Mouse (Mus musculus) cerebral cortex, adult 2 months (tissue): ENCODE data around the gene Gm10518.

Source experiments
- WGBS: fragments of 180-500 bp; shearing (Covaris S2); methylation state at CpG from one replicate; pipeline ENCODE4 v1.1.7; 2018; 5-methylcytosine and 5-hydroxymethylcytosine counted together

The Gm10518 gene

DNA sequence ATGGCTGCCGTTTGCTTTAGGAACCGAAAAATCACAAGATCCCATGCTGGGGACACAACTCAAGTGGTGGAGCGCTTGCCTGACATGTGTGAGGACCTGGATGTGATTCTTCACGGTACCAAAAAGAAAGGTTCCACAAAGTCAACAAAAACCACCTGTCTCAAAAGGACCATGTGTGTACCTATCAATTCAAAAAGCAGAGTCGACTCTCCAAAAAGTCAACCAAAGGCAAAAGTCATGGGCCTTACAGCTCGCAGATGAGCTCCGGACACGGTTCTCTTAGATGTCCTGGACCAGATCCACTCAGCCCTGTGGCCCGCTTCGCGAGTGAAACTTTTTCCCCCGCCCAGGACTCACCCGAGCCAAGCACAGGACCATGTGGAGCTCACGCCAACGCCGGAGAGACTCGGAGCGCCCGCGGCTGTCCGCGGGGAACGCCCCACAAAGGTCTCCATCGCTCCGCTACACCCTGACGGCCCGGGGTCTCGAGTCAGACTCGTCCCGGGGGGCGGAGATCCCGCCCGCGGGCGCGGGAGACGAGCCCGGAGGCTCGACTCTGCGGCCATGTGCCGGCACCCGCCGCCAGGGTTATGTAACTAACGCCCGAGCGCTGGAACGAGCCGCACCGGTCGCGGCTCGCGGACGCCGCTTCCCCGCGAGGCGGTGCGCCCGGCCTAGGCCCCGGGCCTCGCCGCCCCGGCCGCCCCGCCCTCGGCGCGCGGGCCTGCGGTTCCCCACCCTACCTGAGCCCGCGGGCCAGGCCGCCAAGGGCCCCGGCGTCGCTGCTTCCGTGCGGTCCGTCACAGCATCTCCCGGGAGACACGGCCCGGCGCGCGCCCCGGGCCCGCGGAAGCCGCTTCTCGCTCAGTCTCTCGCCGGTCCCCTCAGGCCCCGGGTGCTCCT is at the start of gene Gm10518:
Gm10518 (plus strand) TSS at position 767 of the 903 bp plus-strand sequence.
- under 1% methylated on average over 94 of the region's 94 CpGs for WGBS

DNA sequence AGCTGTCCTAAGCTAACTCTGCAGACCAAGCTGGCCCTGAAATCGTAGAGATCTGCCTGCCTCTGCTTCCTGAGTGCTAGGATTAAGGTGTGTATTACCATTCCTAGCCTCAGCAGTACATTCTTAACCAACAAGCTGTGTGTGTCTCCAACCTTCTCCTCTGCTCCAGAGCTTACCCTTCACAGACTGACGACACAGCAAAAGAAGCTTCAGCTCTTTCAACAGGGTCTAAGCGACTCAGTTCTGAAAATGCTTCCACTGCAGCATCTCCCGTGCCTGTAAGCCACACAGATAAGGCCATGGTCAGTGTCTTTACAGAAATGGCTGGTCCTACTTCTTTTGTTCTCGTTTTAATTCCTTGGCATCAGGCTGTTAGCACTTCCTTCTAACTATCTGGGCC is 43.1 kb upstream of the Gm10518 start:
- WGBS: 93% methylated on average over 5 of the region's 5 CpGs

- WGBS: 90% methylated on average over 4 of the region's 4 CpGs
Measured at GRCm38 (mm10) chr1:179760553-179760952, 42.6 kb upstream of the Gm10518 start.

DNA sequence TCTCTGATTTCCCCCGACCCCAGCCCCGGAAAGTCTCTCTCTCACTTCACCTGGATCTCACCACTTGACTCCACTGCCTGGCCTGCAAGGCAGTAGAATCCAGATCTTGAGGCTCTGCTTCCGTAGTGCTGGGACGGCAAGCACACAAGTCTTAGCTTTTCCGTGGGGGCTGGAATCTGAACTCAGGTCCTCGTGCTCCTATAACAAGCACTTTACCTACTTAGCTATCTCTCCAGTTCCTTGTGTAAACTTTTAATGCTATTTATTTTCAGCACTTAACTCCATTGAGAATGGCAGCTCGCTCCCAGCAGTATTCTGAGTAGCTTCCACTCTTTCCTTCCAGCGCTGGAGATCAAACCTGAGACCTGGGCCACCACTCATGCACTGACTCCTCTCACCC is 26.3 kb upstream of the Gm10518 start:
- WGBS: 95% methylated on average over 8 of the region's 8 CpGs

- WGBS: 84% methylated on average over 4 of the region's 4 CpGs
Measured at GRCm38 (mm10) chr1:179784098-179784497, 19.1 kb upstream of the Gm10518 start.

GRCm38 (mm10) chr1:179785502-179785901 is 17.7 kb upstream of the Gm10518 start:
- 84% methylated on average over 5 of the region's 5 CpGs for WGBS

GRCm38 (mm10) chr1:179787281-179787680 is 15.9 kb upstream of the Gm10518 start:
- WGBS: 86% methylated on average over 4 of the region's 4 CpGs

DNA sequence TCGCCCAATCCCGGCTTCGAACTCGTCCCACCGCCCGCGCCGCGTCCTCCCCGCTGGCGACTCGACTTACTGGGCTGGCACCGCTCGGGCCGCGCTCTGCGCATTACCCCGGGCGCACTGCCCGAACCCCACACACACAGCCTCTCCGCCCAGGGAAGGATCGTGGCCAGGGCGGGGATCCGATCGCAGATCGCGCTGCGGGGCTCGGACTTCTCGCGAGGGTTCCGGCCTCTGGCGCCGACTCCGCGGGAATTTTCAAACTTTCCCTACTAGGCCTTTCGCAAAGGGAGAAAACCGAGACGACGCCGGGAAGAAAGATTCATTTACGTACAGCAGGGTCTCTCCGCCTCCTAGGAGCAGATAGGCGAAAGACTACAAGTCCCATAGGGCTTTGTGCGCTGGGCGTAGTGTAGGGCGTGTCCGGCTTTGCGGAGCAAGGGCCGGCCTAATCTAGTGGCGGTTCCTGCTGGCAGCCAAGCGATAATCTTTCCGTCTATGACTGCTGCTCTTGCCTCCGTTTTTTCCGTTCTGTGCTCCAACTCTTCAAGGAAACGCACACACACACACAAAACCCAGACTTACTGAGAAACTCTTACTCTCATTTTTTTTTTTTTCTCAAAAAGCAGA is 450 bp downstream of the Gm10518 start, which contains the start of gene Ahctf1:
Ahctf1 (minus strand) TSS at position 168 of the 627 bp plus-strand sequence.
- WGBS: under 1% methylated on average over 56 of the region's 56 CpGs

GRCm38 (mm10) chr1:179804140-179804881 is 1.1 kb downstream of the Gm10518 start:
- WGBS: 41% methylated on average over 11 of the region's 11 CpGs

- 90% methylated on average over 5 of the region's 5 CpGs for WGBS
Measured at GRCm38 (mm10) chr1:179805751-179806150, 2.6 kb downstream of the Gm10518 start.

DNA sequence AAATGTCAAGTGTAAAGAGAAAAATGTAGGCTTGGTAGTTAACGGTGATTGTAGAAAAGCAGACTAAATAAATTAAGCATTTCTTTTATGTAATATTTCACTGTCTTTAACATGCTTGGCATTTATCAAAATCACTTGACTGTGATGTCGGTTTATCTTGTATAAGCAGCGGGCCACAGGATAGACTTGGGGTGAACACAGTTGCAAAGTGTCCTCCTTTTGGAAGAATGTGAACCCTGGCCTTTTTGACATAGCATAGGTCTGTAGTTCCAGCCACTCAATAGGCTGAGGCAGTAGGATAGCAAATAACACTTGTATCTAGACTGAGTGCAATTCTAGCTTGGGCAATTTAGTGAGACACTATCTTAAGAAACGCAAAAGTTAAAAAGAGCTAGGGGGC is 4.3 kb downstream of the Gm10518 start:
- WGBS: 68% methylated on average over 4 of the region's 4 CpGs

- WGBS: 89% methylated on average over 3 of the region's 3 CpGs
Measured at GRCm38 (mm10) chr1:179808300-179808699, 5.1 kb downstream of the Gm10518 start.

DNA sequence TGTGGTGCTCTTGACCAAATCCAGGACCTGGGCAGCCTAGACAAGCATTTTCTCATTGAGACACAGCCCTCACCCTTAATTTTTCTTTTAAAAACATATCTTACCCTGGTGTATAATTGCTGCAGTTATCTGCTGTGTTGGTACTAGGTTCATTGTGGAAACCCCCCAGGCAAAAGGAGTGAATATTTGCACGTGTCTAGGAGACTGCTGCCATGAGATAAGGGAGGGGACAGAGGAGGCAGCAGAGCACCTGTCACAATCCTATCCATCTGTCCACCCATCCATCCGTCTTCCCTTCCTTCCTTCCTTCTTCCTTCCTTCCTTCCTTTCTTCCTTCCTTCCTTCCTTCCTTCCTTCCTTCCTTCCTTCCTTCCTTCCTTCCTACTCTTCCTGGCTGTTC is 10.2 kb downstream of the Gm10518 start:
- WGBS: 71% methylated on average over 2 of the region's 2 CpGs

DNA sequence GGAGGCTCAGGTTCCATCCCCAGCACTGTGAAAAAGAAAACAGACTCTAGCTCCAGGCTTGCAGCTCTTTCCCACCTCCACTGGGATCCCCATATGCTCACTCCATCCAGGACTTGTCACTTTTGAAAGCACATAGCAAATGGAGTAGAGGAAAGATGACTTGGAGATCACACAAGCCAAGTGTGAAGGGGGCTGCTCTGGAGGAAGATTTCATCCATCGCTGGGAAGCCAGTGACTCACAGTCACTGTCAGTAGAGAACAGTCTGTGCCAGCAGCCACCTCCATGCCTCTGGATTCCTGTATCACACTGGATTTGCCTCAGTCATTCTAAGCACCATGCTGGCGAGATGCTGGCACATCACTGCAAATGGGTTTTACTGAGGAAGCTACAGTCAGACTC is 11.4 kb downstream of the Gm10518 start:
- 58% methylated on average over 2 of the region's 2 CpGs for WGBS

DNA sequence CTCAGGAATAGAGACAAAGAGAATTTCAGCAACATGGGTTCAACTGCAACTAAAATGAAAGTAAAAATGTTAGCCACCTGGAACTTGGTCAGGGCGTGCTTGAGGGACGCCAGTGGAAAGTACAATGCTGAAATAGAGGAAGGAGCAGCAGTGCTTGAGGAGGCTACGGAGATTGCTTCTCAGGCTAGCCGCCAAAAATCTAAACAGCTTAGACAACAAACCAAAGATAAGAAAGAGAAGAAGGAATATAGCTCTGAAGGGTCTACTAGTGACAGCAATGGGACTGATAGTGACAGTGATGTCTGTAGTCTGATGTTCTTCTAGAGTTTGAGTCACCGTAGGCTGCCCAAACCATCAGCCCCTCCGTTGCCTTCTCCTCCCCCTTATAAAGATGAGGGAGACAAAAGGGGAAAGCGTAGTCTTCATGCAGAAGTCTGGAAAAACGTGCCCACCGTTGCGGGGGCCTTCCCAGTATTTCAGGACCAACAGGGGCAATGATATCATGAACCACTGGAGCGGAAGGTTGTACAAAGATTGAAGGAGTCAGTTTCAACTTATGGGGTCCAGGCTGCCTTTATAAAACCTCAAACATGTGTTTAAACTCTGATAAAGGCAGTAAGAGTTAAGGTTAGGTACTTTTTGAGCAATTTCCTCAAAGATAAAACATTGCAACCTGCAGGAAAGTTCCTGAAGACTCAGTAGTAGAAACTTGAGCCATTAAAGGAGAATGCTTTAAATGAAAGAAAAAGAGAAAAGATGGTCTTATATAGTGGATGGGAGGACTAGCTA is 15.5 kb downstream of the Gm10518 start:
- 91% methylated on average over 11 of the region's 11 CpGs for WGBS

GRCm38 (mm10) chr1:179824549-179824948 is 21.4 kb downstream of the Gm10518 start:
- WGBS: 81% methylated on average over 5 of the region's 5 CpGs

- 96% methylated on average over 5 of the region's 5 CpGs for WGBS
Measured at GRCm38 (mm10) chr1:179828051-179828450, 24.9 kb downstream of the Gm10518 start.

- 58% methylated on average over 4 of the region's 4 CpGs for WGBS
Measured at GRCm38 (mm10) chr1:179828900-179829299, 25.7 kb downstream of the Gm10518 start.

DNA sequence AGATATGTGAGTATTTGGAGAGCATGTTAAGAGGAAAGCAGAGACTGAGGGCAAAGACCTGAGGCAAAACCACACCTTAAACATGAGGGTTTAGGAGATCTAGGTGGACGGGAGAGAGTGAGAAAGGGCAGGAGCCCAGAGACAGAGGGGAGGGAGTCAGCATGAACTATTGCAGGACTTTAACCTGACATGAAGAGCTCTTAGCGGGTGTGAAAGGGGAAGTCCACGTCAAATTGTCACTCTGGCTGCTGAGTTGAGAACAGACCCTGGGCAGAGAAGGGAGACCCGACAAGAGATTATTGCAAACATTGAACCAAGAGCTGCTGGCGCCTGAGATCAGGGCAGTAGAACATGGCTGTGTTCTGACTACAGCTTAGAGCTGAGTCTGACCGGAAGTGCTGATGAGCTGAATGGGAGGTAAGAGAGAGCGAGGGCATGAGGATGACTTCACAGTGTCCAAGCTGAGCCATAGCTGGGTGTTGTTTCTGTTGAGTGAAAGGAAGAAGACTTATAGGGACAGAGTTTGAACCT is 29.6 kb downstream of the Gm10518 start:
- whole genome bisulfite sequencing: 84% methylated on average over 7 of the region's 7 CpGs

- 97% methylated on average over 1 of the region's 1 CpGs for WGBS
Measured at GRCm38 (mm10) chr1:179833596-179833995, 30.4 kb downstream of the Gm10518 start.

DNA sequence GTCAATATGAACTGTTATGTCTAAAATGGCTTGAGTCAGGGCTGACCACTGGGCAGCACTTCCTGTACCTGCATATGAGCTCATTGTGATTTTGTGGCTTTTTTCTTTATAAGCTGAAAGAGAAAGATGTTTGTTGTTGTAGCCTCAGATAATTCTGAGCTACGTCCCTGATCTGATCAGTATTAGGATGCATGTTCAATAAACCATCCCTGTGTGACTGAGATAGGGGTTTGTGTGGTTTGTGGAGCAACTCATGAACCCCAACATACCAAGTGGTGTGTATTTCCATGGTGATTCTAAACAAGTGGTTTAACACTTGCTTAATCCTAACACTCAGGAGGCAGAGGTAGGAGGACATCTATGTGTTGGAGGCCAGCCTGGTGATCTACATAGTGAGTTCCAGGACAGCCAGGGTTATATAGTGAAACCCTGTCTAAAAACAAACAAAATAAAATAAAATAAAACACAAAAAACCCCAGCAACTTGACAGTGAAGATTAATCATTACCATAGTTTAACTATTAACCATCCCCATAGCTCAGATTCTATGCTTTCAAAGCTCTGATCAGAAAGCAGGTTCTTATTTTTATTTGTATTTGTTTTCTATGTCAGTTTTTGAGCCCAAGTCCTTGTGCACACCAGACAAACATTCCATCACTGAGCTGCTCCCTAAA is 32.7 kb downstream of the Gm10518 start:
- WGBS: 94% methylated on average over 1 of the region's 1 CpGs
